Mouse (Mus musculus): Measurements from ENCODE around the gene Tfcp2l1. TPM values are rescaled to one million over a fixed set of nuclear protein-coding genes. Genes with fewer than 3 reads are reported as not detected.
"Not testable (repeated sequence)": the region's sequence is repeated elsewhere in the genome, so short reads cannot be mapped to it uniquely, and the experiment has no call there.

Tfcp2l1 gene
- polyA plus RNA-seq, 1 experiment from 2014 or later: 0.15 TPM

- 87% methylated on average over 3 of the region's 3 CpGs for WGBS
- DNase-seq (ENCODE audit: low spot score): no peak
- no peak overlapping the region for H3K9ac ChIP-seq (ENCODE audit: low read depth, low read length)
- H3K9me3 ChIP-seq (ENCODE audit: control insufficient read depth, low read length): no peaks in the 10 kb centered on the region
- H3K4me1 ChIP-seq (replicated peaks; ENCODE audit: control insufficient read depth, insufficient read depth, low read length): no peaks in the 10 kb centered on the region
- H3K27ac ChIP-seq (ENCODE audit: low read depth, low read length): no peak overlapping the region
- no peak overlapping the region for H3K4me3 ChIP-seq (ENCODE audit: low read depth, low read length)
- H3K36me3 ChIP-seq (ENCODE audit: control insufficient read depth, insufficient read depth, low read length): no peaks in the 10 kb centered on the region
- no peaks in the 10 kb centered on the region for H3K27me3 ChIP-seq (ENCODE audit: control insufficient read depth, insufficient read depth, low read length)
- no peak for ATAC-seq (ENCODE audit: low FRiP score)
- no peak overlapping the region for H3K4me2 ChIP-seq (replicated peaks; ENCODE audit: low read depth, low read length)
Observed at GRCm38 (mm10) chr1:118613631-118614183, 14.0 kb upstream of the Tfcp2l1 start.

- not testable (repeated sequence) for H3K9me3 ChIP-seq (ENCODE audit: control insufficient read depth, low read length); H3K36me3 ChIP-seq (ENCODE audit: control insufficient read depth, insufficient read depth, low read length); H3K4me2 ChIP-seq (replicated peaks; ENCODE audit: low read depth, low read length); H3K4me3 ChIP-seq (ENCODE audit: low read depth, low read length); H3K4me1 ChIP-seq (replicated peaks; ENCODE audit: control insufficient read depth, insufficient read depth, low read length); H3K27ac ChIP-seq (ENCODE audit: low read depth, low read length); ATAC-seq (ENCODE audit: low FRiP score); H3K9ac ChIP-seq (ENCODE audit: low read depth, low read length); H3K27me3 ChIP-seq (ENCODE audit: control insufficient read depth, insufficient read depth, low read length); DNase-seq (ENCODE audit: low spot score)
- WGBS: 93% methylated on average over 4 of the region's 5 CpGs
Observed at GRCm38 (mm10) chr1:118621055-118621454, 6.7 kb upstream of the Tfcp2l1 start.

GRCm38 (mm10) chr1:118622857-118623256, 4.9 kb upstream of the Tfcp2l1 start:
- Histone ChIP-seq H3K4me3 (ENCODE audit: low read depth, low read length) (no peak overlapping the region), H3K4me2 (replicated peaks; ENCODE audit: low read depth, low read length) (no peak overlapping the region), H3K4me1 (replicated peaks; ENCODE audit: control insufficient read depth, insufficient read depth, low read length) (0 out of 2 replicates have a peak, but pooled peaks cover 3% of the 10 kb centered on the region), H3K9me3 (ENCODE audit: control insufficient read depth, low read length) (no peaks in the 10 kb centered on the region), H3K27ac (ENCODE audit: low read depth, low read length) (no peak overlapping the region), H3K27me3 (ENCODE audit: control insufficient read depth, insufficient read depth, low read length) (peaks cover 10% of the 10 kb centered on the region), H3K36me3 (ENCODE audit: control insufficient read depth, insufficient read depth, low read length) (no peaks in the 10 kb centered on the region), H3K9ac (ENCODE audit: low read depth, low read length) (no peak overlapping the region)
- WGBS: 69% methylated on average over 3 of the region's 3 CpGs
- ATAC-seq (ENCODE audit: low FRiP score): no peak
- DNase-seq (ENCODE audit: low spot score): no peak

GRCm38 (mm10) chr1:118625461-118625860, 2.3 kb upstream of the Tfcp2l1 start:
- Histone ChIP-seq H3K4me3 (ENCODE audit: low read depth, low read length) (no peak overlapping the region), H3K9me3 (ENCODE audit: control insufficient read depth, low read length) (no peaks in the 10 kb centered on the region)

DNA sequence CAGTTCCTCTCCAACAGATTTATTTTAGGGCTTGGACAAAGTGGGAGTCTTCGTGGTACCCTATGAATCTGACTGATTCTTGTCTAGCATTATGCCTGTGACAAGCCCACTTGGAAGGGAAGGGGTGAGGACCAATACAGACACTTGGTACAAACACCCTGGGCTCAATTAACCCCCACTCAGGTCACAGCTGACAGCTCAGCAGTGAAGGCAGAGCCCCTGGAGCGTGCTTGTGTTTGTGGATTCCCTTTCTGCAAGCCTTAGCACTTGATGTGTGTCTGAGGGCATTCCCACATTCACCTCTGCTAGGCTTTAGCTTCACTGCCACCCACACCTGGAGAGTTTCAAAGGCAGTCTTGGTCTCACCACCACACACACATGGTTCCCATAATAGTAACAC, 1.8 kb upstream of the Tfcp2l1 start:
- Histone ChIP-seq H3K9me3 (ENCODE audit: control insufficient read depth, low read length) (no peaks in the 10 kb centered on the region), H3K4me3 (ENCODE audit: low read depth, low read length) (no peak overlapping the region), H3K27ac (ENCODE audit: low read depth, low read length) (no peak overlapping the region), H3K27me3 (ENCODE audit: control insufficient read depth, insufficient read depth, low read length) (peaks cover 18% of the 10 kb centered on the region), H3K4me1 (replicated peaks; ENCODE audit: control insufficient read depth, insufficient read depth, low read length) (peaks cover 3% of the 10 kb centered on the region; the same call in 1 of the 2 replicates), H3K36me3 (ENCODE audit: control insufficient read depth, insufficient read depth, low read length) (no peaks in the 10 kb centered on the region), H3K4me2 (replicated peaks; ENCODE audit: low read depth, low read length) (no peak overlapping the region), H3K9ac (ENCODE audit: low read depth, low read length) (no peak overlapping the region)
- 70% methylated on average over 2 of the region's 2 CpGs for WGBS
- DNase-seq (ENCODE audit: low spot score) (no peak), ATAC-seq (ENCODE audit: low FRiP score) (no peak)

More at GRCm38 (mm10) chr1:118625461-118625860, 2.3 kb upstream of the Tfcp2l1 start:
- Histone ChIP-seq H3K27ac (ENCODE audit: low read depth, low read length) (no peak overlapping the region), H3K9ac (ENCODE audit: low read depth, low read length) (no peak overlapping the region), H3K4me1 (replicated peaks; ENCODE audit: control insufficient read depth, insufficient read depth, low read length) (peaks cover 3% of the 10 kb centered on the region; the same call in 1 of the 2 replicates), H3K36me3 (ENCODE audit: control insufficient read depth, insufficient read depth, low read length) (no peaks in the 10 kb centered on the region), H3K4me2 (replicated peaks; ENCODE audit: low read depth, low read length) (no peak overlapping the region), H3K27me3 (ENCODE audit: control insufficient read depth, insufficient read depth, low read length) (peaks cover 18% of the 10 kb centered on the region)
- 34% methylated on average over 6 of the region's 6 CpGs for WGBS
- no peak for DNase-seq (ENCODE audit: low spot score)
- no peak for ATAC-seq (ENCODE audit: low FRiP score)

DNA sequence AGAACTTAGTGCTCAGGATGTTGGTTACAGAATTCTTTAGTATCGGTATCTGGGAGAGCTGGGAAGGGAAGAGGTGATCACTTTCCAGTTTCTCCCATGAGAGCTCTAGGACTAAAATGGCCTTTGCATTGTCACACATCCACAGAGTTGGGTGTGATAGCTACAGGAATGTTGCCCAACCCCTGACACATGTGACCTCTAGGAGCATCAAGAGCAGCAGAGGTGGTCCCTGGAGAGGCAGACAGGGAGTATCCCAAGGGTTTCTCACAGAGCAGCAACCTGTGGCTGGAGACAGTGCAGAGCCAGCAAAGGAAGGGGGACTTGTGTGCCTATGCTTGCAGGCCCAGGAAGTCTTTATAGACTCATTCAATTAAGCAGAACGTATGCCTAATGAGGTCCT, 1.3 kb upstream of the Tfcp2l1 start:
- Histone ChIP-seq H3K36me3 (ENCODE audit: control insufficient read depth, insufficient read depth, low read length) (no peaks in the 10 kb centered on the region), H3K4me2 (replicated peaks; ENCODE audit: low read depth, low read length) (no peak overlapping the region), H3K27ac (ENCODE audit: low read depth, low read length) (no peak overlapping the region), H3K4me3 (ENCODE audit: low read depth, low read length) (no peak overlapping the region), H3K4me1 (replicated peaks; ENCODE audit: control insufficient read depth, insufficient read depth, low read length) (peaks cover 3% of the 10 kb centered on the region; the same call in 1 of the 2 replicates), H3K27me3 (ENCODE audit: control insufficient read depth, insufficient read depth, low read length) (peaks cover 18% of the 10 kb centered on the region), H3K9ac (ENCODE audit: low read depth, low read length) (no peak overlapping the region), H3K9me3 (ENCODE audit: control insufficient read depth, low read length) (no peaks in the 10 kb centered on the region)
- WGBS: 80% methylated on average over 2 of the region's 2 CpGs
- ATAC-seq (ENCODE audit: low FRiP score): no peak
- no peak for DNase-seq (ENCODE audit: low spot score)

GRCm38 (mm10) chr1:118633415-118633980, 5.8 kb downstream of the Tfcp2l1 start:
- Histone ChIP-seq H3K4me2 (replicated peaks; ENCODE audit: low read depth, low read length) (no peak overlapping the region), H3K4me3 (ENCODE audit: low read depth, low read length) (no peak overlapping the region), H3K27me3 (ENCODE audit: control insufficient read depth, insufficient read depth, low read length) (peaks cover 2% of the 10 kb centered on the region), H3K27ac (ENCODE audit: low read depth, low read length) (no peak overlapping the region), H3K36me3 (ENCODE audit: control insufficient read depth, insufficient read depth, low read length) (no peaks in the 10 kb centered on the region), H3K4me1 (replicated peaks; ENCODE audit: control insufficient read depth, insufficient read depth, low read length) (no peaks in the 10 kb centered on the region), H3K9me3 (ENCODE audit: control insufficient read depth, low read length) (no peaks in the 10 kb centered on the region), H3K9ac (ENCODE audit: low read depth, low read length) (no peak overlapping the region)
- WGBS: 87% methylated on average over 4 of the region's 4 CpGs
- no peak for ATAC-seq (ENCODE audit: low FRiP score)
- DNase-seq (ENCODE audit: low spot score): no peak

GRCm38 (mm10) chr1:118642296-118642999, 14.7 kb downstream of the Tfcp2l1 start:
- no peak for DNase-seq (ENCODE audit: low spot score)
- Histone ChIP-seq H3K36me3 (ENCODE audit: control insufficient read depth, insufficient read depth, low read length) (no peaks in the 10 kb centered on the region), H3K9me3 (ENCODE audit: control insufficient read depth, low read length) (no peaks in the 10 kb centered on the region), H3K4me3 (ENCODE audit: low read depth, low read length) (no peak overlapping the region), H3K9ac (ENCODE audit: low read depth, low read length) (no peak overlapping the region), H3K4me2 (replicated peaks; ENCODE audit: low read depth, low read length) (no peak overlapping the region), H3K27ac (ENCODE audit: low read depth, low read length) (no peak overlapping the region), H3K4me1 (replicated peaks; ENCODE audit: control insufficient read depth, insufficient read depth, low read length) (no peaks in the 10 kb centered on the region), H3K27me3 (ENCODE audit: control insufficient read depth, insufficient read depth, low read length) (no peaks in the 10 kb centered on the region)
- ATAC-seq (ENCODE audit: low FRiP score): no peak
- WGBS: 76% methylated on average over 2 of the region's 2 CpGs

Data from hindbrain, embryonic 11.5 days (tissue).